Mouse (Mus musculus) left cerebral cortex, adult 9 months (tissue): ENCODE results near the gene Paip2b.
"Not testable (repeated sequence)": the region's sequence is repeated elsewhere in the genome, so short reads cannot be mapped to it uniquely, and the experiment has no call there.

Source experiments
- DNase-seq, 2 experiments: peaks; one replicate each; pipeline ENCODE4 v3.0.0; 2022; ENCODE audit warnings: low spot score in 2 of 2

Paip2b gene

GRCm38 (mm10) chr6:83802033-83802432 is 29.5 kb downstream of the Paip2b start:
- DNase-seq = no peak

GRCm38 (mm10) chr6:83796686-83797085 is 34.9 kb downstream of the Paip2b start:
- DNase-seq = no peak

- peak; percentile 27 to 59 for DNase-seq
Observed at GRCm38 (mm10) chr6:83795492-83795900, 36.0 kb downstream of the Paip2b start.

GRCm38 (mm10) chr6:83794760-83795296 is 36.7 kb downstream of the Paip2b start, which contains the start of gene Nagk:
Gene Nagk, plus strand, starts transcription at chr6:83794982.
- DNase-seq = peak; percentile 93

- no peak for DNase-seq
Observed at GRCm38 (mm10) chr6:83791251-83791890, 40.2 kb downstream of the Paip2b start.

- DNase-seq = not testable (repeated sequence)
Observed at GRCm38 (mm10) chr6:83790533-83790932, 41.0 kb downstream of the Paip2b start.

DNA sequence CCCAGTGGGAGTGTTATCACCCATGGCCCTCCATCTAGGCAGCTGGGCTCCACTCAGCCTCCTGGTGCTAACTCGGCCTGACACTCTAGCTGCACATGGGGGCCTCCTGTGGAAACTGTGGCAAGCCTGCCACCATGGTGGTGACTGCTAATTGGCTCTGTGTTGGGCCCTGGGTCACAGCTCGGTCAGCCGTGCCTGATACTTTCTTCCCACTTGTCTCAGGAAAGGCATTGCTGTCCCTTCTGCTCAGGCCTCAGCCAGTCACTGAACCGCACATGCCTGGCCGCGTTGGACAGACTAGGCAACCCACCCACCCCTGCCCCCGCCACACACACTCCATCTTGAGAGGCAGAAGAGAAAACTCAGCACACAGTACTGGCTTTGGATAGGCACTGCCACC is 43.0 kb downstream of the Paip2b start:
- no peak for DNase-seq

GRCm38 (mm10) chr6:83786426-83786825 is 45.1 kb downstream of the Paip2b start:
- DNase-seq = no peak

- DNase-seq = peak in 1 of 2 experiments; percentile 38
Observed at GRCm38 (mm10) chr6:83779026-83779425, 52.5 kb downstream of the Paip2b start.

GRCm38 (mm10) chr6:83778306-83778705 is 53.2 kb downstream of the Paip2b start:
- DNase-seq = no peak

DNA sequence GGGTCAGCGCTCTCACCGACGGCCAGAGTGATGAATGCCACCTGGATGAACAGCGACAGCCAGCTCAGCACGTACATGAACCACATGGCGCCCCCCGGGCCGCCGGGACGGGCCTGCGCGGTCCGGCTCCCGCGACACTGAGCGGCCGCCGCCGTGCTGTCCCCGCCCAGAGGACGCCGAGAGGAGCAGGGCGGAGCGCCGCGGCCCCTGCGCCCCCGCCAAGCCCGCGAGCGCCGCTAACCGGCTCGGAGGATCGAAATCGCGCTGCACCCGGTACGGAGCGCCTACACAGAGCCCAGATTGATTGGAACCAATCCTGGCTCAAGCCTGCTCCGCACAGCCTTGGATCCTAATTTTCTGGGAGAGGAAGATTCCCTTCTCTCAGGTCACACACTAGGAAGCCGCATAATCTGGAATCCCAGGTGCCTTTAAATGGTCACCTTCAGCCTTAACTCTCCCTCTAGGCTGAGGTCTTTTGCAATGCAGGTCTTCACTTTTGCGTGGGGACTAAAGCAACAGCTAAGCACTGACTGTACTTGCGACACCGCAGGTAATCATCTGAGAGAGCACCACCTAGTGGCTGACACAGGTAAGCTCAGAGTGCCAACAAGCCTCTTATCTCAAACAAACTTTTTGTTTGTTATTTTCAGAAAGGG is 55.8 kb downstream of the Paip2b start, which contains the start of gene Tex261:
Tex261 (minus strand) TSS at position 176 of the 656 bp plus-strand sequence.
- peak; percentile 68 to 89 for DNase-seq

GRCm38 (mm10) chr6:83774781-83775563 is 56.6 kb downstream of the Paip2b start:
- DNase-seq = no peak

- DNase-seq = no peak
Observed at GRCm38 (mm10) chr6:83774126-83774525, 57.4 kb downstream of the Paip2b start.

DNA sequence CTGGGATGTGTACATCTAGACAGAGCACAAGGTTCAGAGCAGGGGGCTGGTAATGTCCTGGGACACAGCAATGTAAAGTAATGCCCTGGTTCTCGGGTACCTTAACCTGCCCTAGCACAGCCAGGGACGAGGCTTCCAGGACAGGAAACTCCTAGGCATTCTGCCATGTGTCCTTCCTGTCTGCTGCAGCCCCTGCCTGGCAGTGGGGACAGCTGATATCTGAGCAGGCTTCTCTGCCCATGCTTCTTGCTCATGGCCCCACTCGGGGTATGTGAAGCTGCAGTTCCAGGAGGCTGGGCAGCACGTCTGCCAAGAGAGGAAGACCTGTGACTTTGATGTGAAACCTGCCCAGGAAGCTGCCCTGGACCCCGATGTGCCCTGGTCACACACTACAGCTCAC is 63.1 kb downstream of the Paip2b start:
- DNase-seq = no peak

GRCm38 (mm10) chr6:83766982-83767381 is 64.6 kb downstream of the Paip2b start:
- no peak for DNase-seq

- no peak for DNase-seq
Observed at GRCm38 (mm10) chr6:83762880-83763431, 68.6 kb downstream of the Paip2b start.

DNA sequence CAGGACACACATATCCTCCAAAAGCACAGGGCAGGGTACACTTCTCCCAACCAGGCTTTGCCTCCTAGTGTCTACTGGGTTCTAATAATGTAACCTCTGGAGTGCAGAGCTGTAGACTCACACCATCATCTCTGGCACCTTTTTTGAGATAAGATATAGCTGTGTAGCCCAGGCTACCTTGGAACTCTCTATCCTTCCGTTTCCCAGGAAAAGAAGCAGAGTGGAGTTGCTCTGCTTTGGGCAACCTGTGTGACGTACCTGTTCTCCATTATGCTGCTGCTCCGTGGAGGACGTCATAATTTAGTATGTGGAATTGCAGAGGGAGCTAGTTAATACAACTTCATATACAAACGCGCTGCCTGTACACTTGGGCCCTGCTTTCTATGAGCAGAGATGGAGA is 69.2 kb downstream of the Paip2b start, which contains the start of gene Ankrd53:
Ankrd53 (plus strand) TSS at position 301 of the 400 bp plus-strand sequence.
- DNase-seq = no peak

DNA sequence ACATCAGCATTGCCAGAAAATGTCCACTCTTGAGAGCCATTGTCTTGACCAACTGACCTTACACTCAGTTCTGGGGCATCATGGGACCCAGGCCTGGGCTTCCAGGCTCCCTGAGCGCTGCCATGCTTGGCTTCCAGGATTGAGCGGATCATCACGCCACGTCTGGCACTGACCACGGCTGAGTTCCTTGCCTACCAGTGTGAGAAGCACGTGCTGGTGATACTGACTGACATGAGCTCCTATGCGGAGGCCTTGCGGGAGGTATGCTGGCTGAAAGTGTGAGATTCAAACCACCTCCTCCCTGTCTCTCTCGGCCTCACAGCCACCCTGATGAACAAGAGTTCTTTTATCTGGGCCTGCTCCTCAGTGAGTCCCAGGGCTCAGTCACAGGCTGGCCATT is 75.5 kb downstream of the Paip2b start:
- no peak for DNase-seq
